Mouse (Mus musculus): ENCODE results near the gene Slc34a2. TPM values are rescaled to one million over a fixed set of nuclear protein-coding genes. Genes with fewer than 3 reads are reported as not detected.
A peak's percentile ranks its signal among the peaks of the same experiment; 100 is the strongest.

Gene Slc34a2
- polyA plus RNA-seq, 1 experiment from 2014 or later = 0.23 TPM

GRCm38 (mm10) chr5:53023432-53023831, 14.4 kb upstream of the Slc34a2 start:
- DNase-seq (ENCODE audit: low spot score) (no peak), ATAC-seq (ENCODE audit: low FRiP score) (no peak)
- Histone ChIP-seq H3K36me3 (replicated peaks; ENCODE audit: control insufficient read depth, insufficient read depth) (no peaks in the 10 kb centered on the region), H3K9me3 (ENCODE audit: control insufficient read depth, low read length) (no peaks in the 10 kb centered on the region), H3K27ac (no peak overlapping the region), H3K27me3 (ENCODE audit: control insufficient read depth, insufficient read depth, low read length) (no peaks in the 10 kb centered on the region), H3K4me3 (replicated peaks; ENCODE audit: low read length) (no peak overlapping the region), H3K4me1 (replicated peaks; ENCODE audit: control insufficient read depth, insufficient read depth, low read length) (no peaks in the 10 kb centered on the region), H3K9ac (no peak overlapping the region), H3K4me2 (replicated peaks) (no peak overlapping the region)
- 46% methylated on average over 2 of the region's 2 CpGs for WGBS

GRCm38 (mm10) chr5:53023901-53024300, 14.0 kb upstream of the Slc34a2 start:
- no peak for ATAC-seq (ENCODE audit: low FRiP score)
- Histone ChIP-seq H3K4me1 (replicated peaks; ENCODE audit: control insufficient read depth, insufficient read depth, low read length) (no peaks in the 10 kb centered on the region), H3K4me2 (replicated peaks) (no peak overlapping the region), H3K36me3 (replicated peaks; ENCODE audit: control insufficient read depth, insufficient read depth) (no peaks in the 10 kb centered on the region), H3K9me3 (ENCODE audit: control insufficient read depth, low read length) (no peaks in the 10 kb centered on the region), H3K4me3 (replicated peaks; ENCODE audit: low read length) (no peak overlapping the region), H3K27ac (no peak overlapping the region), H3K9ac (no peak overlapping the region), H3K27me3 (ENCODE audit: control insufficient read depth, insufficient read depth, low read length) (no peaks in the 10 kb centered on the region)
- DNase-seq (ENCODE audit: low spot score) = no peak
- WGBS = 30% methylated on average over 5 of the region's 5 CpGs

GRCm38 (mm10) chr5:53025276-53025973, 12.5 kb upstream of the Slc34a2 start:
- Histone ChIP-seq H3K4me2 (replicated peaks) (no peak overlapping the region), H3K36me3 (replicated peaks; ENCODE audit: control insufficient read depth, insufficient read depth) (no peaks in the 10 kb centered on the region), H3K4me1 (replicated peaks; ENCODE audit: control insufficient read depth, insufficient read depth, low read length) (no peaks in the 10 kb centered on the region), H3K9ac (no peak overlapping the region), H3K9me3 (ENCODE audit: control insufficient read depth, low read length) (no peaks in the 10 kb centered on the region), H3K27me3 (ENCODE audit: control insufficient read depth, insufficient read depth, low read length) (no peaks in the 10 kb centered on the region), H3K27ac (no peak overlapping the region), H3K4me3 (replicated peaks; ENCODE audit: low read length) (no peak overlapping the region)
- no peak for DNase-seq (ENCODE audit: low spot score)
- no peak for ATAC-seq (ENCODE audit: low FRiP score)
- 90% methylated on average over 8 of the region's 8 CpGs for WGBS

GRCm38 (mm10) chr5:53031346-53031745, 6.5 kb upstream of the Slc34a2 start:
- Histone ChIP-seq H3K4me1 (replicated peaks; ENCODE audit: control insufficient read depth, insufficient read depth, low read length) (no peaks in the 10 kb centered on the region), H3K4me3 (replicated peaks; ENCODE audit: low read length) (no peak overlapping the region), H3K9ac (no peak overlapping the region), H3K9me3 (ENCODE audit: control insufficient read depth, low read length) (no peaks in the 10 kb centered on the region), H3K36me3 (replicated peaks; ENCODE audit: control insufficient read depth, insufficient read depth) (no peaks in the 10 kb centered on the region), H3K4me2 (replicated peaks) (no peak overlapping the region), H3K27ac (no peak overlapping the region), H3K27me3 (ENCODE audit: control insufficient read depth, insufficient read depth, low read length) (no peaks in the 10 kb centered on the region)
- ATAC-seq (ENCODE audit: low FRiP score) (no peak), DNase-seq (ENCODE audit: low spot score) (no peak)
- WGBS = 75% methylated on average over 1 of the region's 1 CpGs

- H3K36me3 ChIP-seq (replicated peaks; ENCODE audit: control insufficient read depth, insufficient read depth) = no peaks in the 10 kb centered on the region
- H3K27me3 ChIP-seq (ENCODE audit: control insufficient read depth, insufficient read depth, low read length) = no peaks in the 10 kb centered on the region
- no peaks in the 10 kb centered on the region for H3K9me3 ChIP-seq (ENCODE audit: control insufficient read depth, low read length)
- WGBS = 69% methylated on average over 5 of the region's 5 CpGs
- H3K4me1 ChIP-seq (replicated peaks; ENCODE audit: control insufficient read depth, insufficient read depth, low read length) = no peaks in the 10 kb centered on the region
- no peak overlapping the region for H3K9ac ChIP-seq
- H3K4me3 ChIP-seq (replicated peaks; ENCODE audit: low read length) = no peak overlapping the region
- no peak for ATAC-seq (ENCODE audit: low FRiP score)
- no peak for DNase-seq (ENCODE audit: low spot score)
- no peak overlapping the region for H3K4me2 ChIP-seq (replicated peaks)
- no peak overlapping the region for H3K27ac ChIP-seq
Measured at GRCm38 (mm10) chr5:53042034-53042748, 4.3 kb downstream of the Slc34a2 start.

- DNase-seq (ENCODE audit: low spot score) (no peak), ATAC-seq (ENCODE audit: low FRiP score) (no peak)
- Histone ChIP-seq H3K9me3 (ENCODE audit: control insufficient read depth, low read length) (no peaks in the 10 kb centered on the region), H3K4me1 (replicated peaks; ENCODE audit: control insufficient read depth, insufficient read depth, low read length) (no peaks in the 10 kb centered on the region), H3K4me3 (replicated peaks; ENCODE audit: low read length) (no peak overlapping the region), H3K27me3 (ENCODE audit: control insufficient read depth, insufficient read depth, low read length) (peaks cover 2% of the 10 kb centered on the region; the same call in 1 of the 2 replicates), H3K9ac (no peak overlapping the region), H3K4me2 (replicated peaks) (no peak overlapping the region), H3K27ac (no peak overlapping the region), H3K36me3 (replicated peaks; ENCODE audit: control insufficient read depth, insufficient read depth) (no peaks in the 10 kb centered on the region)
- WGBS = 90% methylated on average over 8 of the region's 8 CpGs
Measured at GRCm38 (mm10) chr5:53042771-53043371, 5.0 kb downstream of the Slc34a2 start.

- Histone ChIP-seq H3K9ac (no peak overlapping the region), H3K36me3 (replicated peaks; ENCODE audit: control insufficient read depth, insufficient read depth) (no peaks in the 10 kb centered on the region), H3K27ac (no peak overlapping the region), H3K4me3 (replicated peaks; ENCODE audit: low read length) (no peak overlapping the region), H3K4me1 (replicated peaks; ENCODE audit: control insufficient read depth, insufficient read depth, low read length) (no peaks in the 10 kb centered on the region), H3K9me3 (ENCODE audit: control insufficient read depth, low read length) (no peaks in the 10 kb centered on the region), H3K4me2 (replicated peaks) (no peak overlapping the region), H3K27me3 (ENCODE audit: control insufficient read depth, insufficient read depth, low read length) (peaks cover 10% of the 10 kb centered on the region)
- no peak for ATAC-seq (ENCODE audit: low FRiP score)
- DNase-seq (ENCODE audit: low spot score) = no peak
- 72% methylated on average over 1 of the region's 1 CpGs for WGBS
Measured at GRCm38 (mm10) chr5:53043716-53044115, 5.8 kb downstream of the Slc34a2 start.

GRCm38 (mm10) chr5:53047951-53048350, 10.1 kb downstream of the Slc34a2 start:
- Histone ChIP-seq H3K27ac (no peak overlapping the region), H3K4me3 (replicated peaks; ENCODE audit: low read length) (no peak overlapping the region), H3K4me2 (replicated peaks) (no peak overlapping the region), H3K9ac (no peak overlapping the region), H3K4me1 (replicated peaks; ENCODE audit: control insufficient read depth, insufficient read depth, low read length) (0 out of 2 replicates have a peak, but pooled peaks cover 4% of the 10 kb centered on the region), H3K27me3 (ENCODE audit: control insufficient read depth, insufficient read depth, low read length) (peaks cover 28% of the 10 kb centered on the region), H3K36me3 (replicated peaks; ENCODE audit: control insufficient read depth, insufficient read depth) (no peaks in the 10 kb centered on the region), H3K9me3 (ENCODE audit: control insufficient read depth, low read length) (no peaks in the 10 kb centered on the region)
- 13% methylated on average over 6 of the region's 6 CpGs for WGBS
- no peak for DNase-seq (ENCODE audit: low spot score)
- ATAC-seq (ENCODE audit: low FRiP score) = no peak

GRCm38 (mm10) chr5:53048599-53048998, 10.7 kb downstream of the Slc34a2 start:
- peak overlapping the region; percentile 37 for H3K9ac ChIP-seq
- 0 out of 2 replicates have a peak, but pooled peaks have one; percentile 6 for ATAC-seq (ENCODE audit: low FRiP score)
- 33% methylated on average over 4 of the region's 4 CpGs for WGBS

More at GRCm38 (mm10) chr5:53048599-53048998, 10.7 kb downstream of the Slc34a2 start:
- Histone ChIP-seq H3K27me3 (ENCODE audit: control insufficient read depth, insufficient read depth, low read length) (peaks cover 28% of the 10 kb centered on the region), H3K9me3 (ENCODE audit: control insufficient read depth, low read length) (no peaks in the 10 kb centered on the region), H3K27ac (no peak overlapping the region), H3K4me1 (replicated peaks; ENCODE audit: control insufficient read depth, insufficient read depth, low read length) (0 out of 2 replicates have a peak, but pooled peaks cover 4% of the 10 kb centered on the region), H3K4me3 (replicated peaks; ENCODE audit: low read length) (peak overlapping the region; percentile 28), H3K36me3 (replicated peaks; ENCODE audit: control insufficient read depth, insufficient read depth) (no peaks in the 10 kb centered on the region), H3K4me2 (replicated peaks) (peak overlapping the region; percentile 62)
- no peak for DNase-seq (ENCODE audit: low spot score)
